Mouse (Mus musculus): ENCODE measurements around the gene Pparg. TPM values are rescaled to one million over a fixed set of nuclear protein-coding genes. Genes with fewer than 3 reads are reported as not detected.

The Pparg gene
- polyA plus RNA-seq, 1 experiment: 12.6 TPM

- Histone ChIP-seq H3ac (ENCODE audit: control insufficient read depth, insufficient read length, low read depth) (no peak overlapping the region), H3K79me2 (ENCODE audit: control insufficient read depth, insufficient read depth) (no peaks in the 10 kb centered on the region), H3K4me3 (ENCODE audit: insufficient read depth, poor library complexity, severe bottlenecking) (no peak overlapping the region), H3K27me3 (ENCODE audit: control insufficient read depth, insufficient read depth, insufficient read length) (no peaks in the 10 kb centered on the region), H3K79me3 (ENCODE audit: low read depth) (no peaks in the 10 kb centered on the region), H3K36me3 (ENCODE audit: control insufficient read depth, insufficient read depth) (no peaks in the 10 kb centered on the region)
- TF ChIP-seq USF1 (IDR thresholded peaks at IDR 0.05; ENCODE audit: low read depth) (no peak), CEBPB (IDR thresholded peaks at IDR 0.05; ENCODE audit: low read depth) (no peak), FOSL1 (IDR thresholded peaks at IDR 0.05; ENCODE audit: insufficient read depth, low read length, poor library complexity, severe bottlenecking) (no peak), CTCF (IDR thresholded peaks at IDR 0.05; ENCODE audit: control insufficient read depth, insufficient read depth, insufficient read length) (no peak), MAX (IDR thresholded peaks at IDR 0.05) (no peak), MYOG (IDR thresholded peaks at IDR 0.05; ENCODE audit: control insufficient read depth, extremely low read depth, insufficient read length) (no peak), MYOD1 (IDR thresholded peaks at IDR 0.05; ENCODE audit: control insufficient read depth, insufficient read length, low read depth) (no peak)
These were observed 138.8 kb downstream of the Pparg start for GRCm38 (mm10) chr6:115499540-115499939.

GRCm38 (mm10) chr6:115500234-115500633 is 139.5 kb downstream of the Pparg start:
- H3K27me3 ChIP-seq (ENCODE audit: control insufficient read depth, insufficient read depth, insufficient read length): no peaks in the 10 kb centered on the region
- no peaks in the 10 kb centered on the region for H3K79me3 ChIP-seq (ENCODE audit: low read depth)
- no peak overlapping the region for H3ac ChIP-seq (ENCODE audit: control insufficient read depth, insufficient read length, low read depth)
- H3K36me3 ChIP-seq (ENCODE audit: control insufficient read depth, insufficient read depth): no peaks in the 10 kb centered on the region
- TF ChIP-seq MAX (IDR thresholded peaks at IDR 0.05) (no peak), MYOD1 (IDR thresholded peaks at IDR 0.05; ENCODE audit: control insufficient read depth, insufficient read length, low read depth) (no peak), CEBPB (IDR thresholded peaks at IDR 0.05; ENCODE audit: low read depth) (no peak), CTCF (IDR thresholded peaks at IDR 0.05; ENCODE audit: control insufficient read depth, insufficient read depth, insufficient read length) (no peak), USF1 (IDR thresholded peaks at IDR 0.05; ENCODE audit: low read depth) (no peak), MYOG (IDR thresholded peaks at IDR 0.05; ENCODE audit: control insufficient read depth, extremely low read depth, insufficient read length) (no peak), FOSL1 (IDR thresholded peaks at IDR 0.05; ENCODE audit: insufficient read depth, low read length, poor library complexity, severe bottlenecking) (no peak)
- no peaks in the 10 kb centered on the region for H3K79me2 ChIP-seq (ENCODE audit: control insufficient read depth, insufficient read depth)
- no peak overlapping the region for H3K4me3 ChIP-seq (ENCODE audit: insufficient read depth, poor library complexity, severe bottlenecking)

GRCm38 (mm10) chr6:115501131-115501530 is 140.4 kb downstream of the Pparg start:
- TF ChIP-seq USF1 (IDR thresholded peaks at IDR 0.05; ENCODE audit: low read depth) (no peak), CEBPB (IDR thresholded peaks at IDR 0.05; ENCODE audit: low read depth) (no peak)
- no peaks in the 10 kb centered on the region for H3K79me3 ChIP-seq (ENCODE audit: low read depth)
- no peaks in the 10 kb centered on the region for H3K36me3 ChIP-seq (ENCODE audit: control insufficient read depth, insufficient read depth)
- H3K4me3 ChIP-seq (ENCODE audit: insufficient read depth, poor library complexity, severe bottlenecking): no peak overlapping the region
- H3ac ChIP-seq (ENCODE audit: control insufficient read depth, insufficient read length, low read depth): no peak overlapping the region
- H3K27me3 ChIP-seq (ENCODE audit: control insufficient read depth, insufficient read depth, insufficient read length): no peaks in the 10 kb centered on the region
- H3K79me2 ChIP-seq (ENCODE audit: control insufficient read depth, insufficient read depth): no peaks in the 10 kb centered on the region

GRCm38 (mm10) chr6:115503038-115503437 is 142.3 kb downstream of the Pparg start:
- Histone ChIP-seq H3K4me3 (ENCODE audit: insufficient read depth, poor library complexity, severe bottlenecking) (no peak overlapping the region), H3K79me2 (ENCODE audit: control insufficient read depth, insufficient read depth) (no peaks in the 10 kb centered on the region), H3ac (ENCODE audit: control insufficient read depth, insufficient read length, low read depth) (no peak overlapping the region), H3K36me3 (ENCODE audit: control insufficient read depth, insufficient read depth) (no peaks in the 10 kb centered on the region), H3K79me3 (ENCODE audit: low read depth) (no peaks in the 10 kb centered on the region), H3K27me3 (ENCODE audit: control insufficient read depth, insufficient read depth, insufficient read length) (no peaks in the 10 kb centered on the region)
- TF ChIP-seq MYOD1 (IDR thresholded peaks at IDR 0.05; ENCODE audit: control insufficient read depth, insufficient read length, low read depth): no peak
- no peak for TF ChIP-seq CTCF (IDR thresholded peaks at IDR 0.05; ENCODE audit: control insufficient read depth, insufficient read depth, insufficient read length)
- no peak for TF ChIP-seq MAX (IDR thresholded peaks at IDR 0.05)
- TF ChIP-seq MYOG (IDR thresholded peaks at IDR 0.05; ENCODE audit: control insufficient read depth, extremely low read depth, insufficient read length): no peak
- no peak for TF ChIP-seq CEBPB (IDR thresholded peaks at IDR 0.05; ENCODE audit: low read depth)
- TF ChIP-seq FOSL1 (IDR thresholded peaks at IDR 0.05; ENCODE audit: insufficient read depth, low read length, poor library complexity, severe bottlenecking): no peak
- no peak for TF ChIP-seq USF1 (IDR thresholded peaks at IDR 0.05; ENCODE audit: low read depth)

- Histone ChIP-seq H3K79me3 (ENCODE audit: low read depth) (no peaks in the 10 kb centered on the region), H3ac (ENCODE audit: control insufficient read depth, insufficient read length, low read depth) (no peak overlapping the region), H3K79me2 (ENCODE audit: control insufficient read depth, insufficient read depth) (no peaks in the 10 kb centered on the region), H3K27me3 (ENCODE audit: control insufficient read depth, insufficient read depth, insufficient read length) (no peaks in the 10 kb centered on the region), H3K4me3 (ENCODE audit: insufficient read depth, poor library complexity, severe bottlenecking) (no peak overlapping the region), H3K36me3 (ENCODE audit: control insufficient read depth, insufficient read depth) (no peaks in the 10 kb centered on the region)
- TF ChIP-seq MYOG (IDR thresholded peaks at IDR 0.05; ENCODE audit: control insufficient read depth, extremely low read depth, insufficient read length): no peak
- no peak for TF ChIP-seq MAX (IDR thresholded peaks at IDR 0.05)
- TF ChIP-seq CEBPB (IDR thresholded peaks at IDR 0.05; ENCODE audit: low read depth): no peak
- no peak for TF ChIP-seq FOSL1 (IDR thresholded peaks at IDR 0.05; ENCODE audit: insufficient read depth, low read length, poor library complexity, severe bottlenecking)
- no peak for TF ChIP-seq USF1 (IDR thresholded peaks at IDR 0.05; ENCODE audit: low read depth)
- no peak for TF ChIP-seq MYOD1 (IDR thresholded peaks at IDR 0.05; ENCODE audit: control insufficient read depth, insufficient read length, low read depth)
- TF ChIP-seq CTCF (IDR thresholded peaks at IDR 0.05; ENCODE audit: control insufficient read depth, insufficient read depth, insufficient read length): no peak
These were observed 142.9 kb downstream of the Pparg start for GRCm38 (mm10) chr6:115503549-115504159.

- H3K27me3 ChIP-seq (ENCODE audit: control insufficient read depth, insufficient read depth, insufficient read length): no peaks in the 10 kb centered on the region
- H3K79me3 ChIP-seq (ENCODE audit: low read depth): no peaks in the 10 kb centered on the region
- no peak for TF ChIP-seq USF1 (IDR thresholded peaks at IDR 0.05; ENCODE audit: low read depth)
- no peak for TF ChIP-seq FOSL1 (IDR thresholded peaks at IDR 0.05; ENCODE audit: insufficient read depth, low read length, poor library complexity, severe bottlenecking)
- no peak for TF ChIP-seq MYOD1 (IDR thresholded peaks at IDR 0.05; ENCODE audit: control insufficient read depth, insufficient read length, low read depth)
- TF ChIP-seq CEBPB (IDR thresholded peaks at IDR 0.05; ENCODE audit: low read depth): no peak
- TF ChIP-seq CTCF (IDR thresholded peaks at IDR 0.05; ENCODE audit: control insufficient read depth, insufficient read depth, insufficient read length): no peak
- TF ChIP-seq MYOG (IDR thresholded peaks at IDR 0.05; ENCODE audit: control insufficient read depth, extremely low read depth, insufficient read length): no peak
- TF ChIP-seq MAX (IDR thresholded peaks at IDR 0.05): no peak
- H3K4me3 ChIP-seq (ENCODE audit: insufficient read depth, poor library complexity, severe bottlenecking): no peak overlapping the region
- H3K36me3 ChIP-seq (ENCODE audit: control insufficient read depth, insufficient read depth): no peaks in the 10 kb centered on the region
- no peak overlapping the region for H3ac ChIP-seq (ENCODE audit: control insufficient read depth, insufficient read length, low read depth)
- no peaks in the 10 kb centered on the region for H3K79me2 ChIP-seq (ENCODE audit: control insufficient read depth, insufficient read depth)
These were observed 143.4 kb downstream of the Pparg start for GRCm38 (mm10) chr6:115504160-115504558.
